Mouse (Mus musculus) Patski (cell line): ENCODE measurements around the gene Chd2. TPM values are rescaled to one million over a fixed set of nuclear protein-coding genes. Genes with fewer than 3 reads are reported as not detected.

Source experiments
- ATAC-seq: fragments of 100-300 bp; one replicate; pipeline ENCODE4 v1.8.0; 2021
- CTCF ChIA-PET: fragments of 350-600 bp; sonication (Branson Sonifier 250); formaldehyde crosslinking; loops from one replicate; lab custom pipeline; 2022; ENCODE audit warnings: inconsistent platforms; lab: Charles Lee
- POLR2A ChIA-PET: fragments of 350-600 bp; sonication (Branson Sonifier 250); formaldehyde crosslinking; loops from one replicate; lab custom pipeline; 2022; ENCODE audit warnings: antibody characterized with exemption, inconsistent platforms; lab: Charles Lee
- DNase-seq: peaks from one replicate; pipeline ENCODE4 v3.0.0-alpha.2; 2011; ENCODE audit warnings: low read depth, low spot score
- H3K27me3 ChIP-seq: fragments of 371-371 bp; one replicate; pipeline ENCODE4 v1.5.1; 2021
- CTCF ChIP-seq: fragments of 100-300 bp; IDR thresholded peaks from one replicate; pipeline ENCODE4 v1.5.1; 2021
- in situ Hi-C: fragments of 300-500 bp; cut with MboI; formaldehyde crosslinking; loops from 3 replicates; pipeline ENCODE4 v1.11.1; 2018; ENCODE audit warnings: low pct_unique_long_range_greater_than_20kb, mixed read lengths
- polyA plus RNA-seq: library from polyadenylated mRNA; unstranded; gene quantifications from one replicate; pipeline ENCODE4 v1.2.3, GENCODE M21; 2021

Chd2 gene
- polyA plus RNA-seq, 1 experiment from 2014 or later, result 23.4 TPM

- CTCF ChIA-PET, result interaction anchor here (0.6 to 1.0 kb wide), 2 partner anchors 10 to 113 kb away, joined by 3 read pairs; no protein-coding TSS in a partner anchor
- DNase-seq, result no peak
- ATAC-seq, result no peak
- in situ Hi-C loops, result no loop called here
- no peaks in the 10 kb centered on the region for H3K27me3 ChIP-seq
- POLR2A ChIA-PET, result interaction anchor here (0.7 to 1.0 kb wide), 2 partner anchors 42 to 895 kb away, joined by 3 read pairs; no protein-coding TSS in a partner anchor
- no peak for TF ChIP-seq CTCF
Measured at GRCm38 (mm10) chr7:73564131-73564530, 22.5 kb upstream of the Chd2 start.

GRCm38 (mm10) chr7:73561492-73562055 lies 19.9 kb upstream of the Chd2 start:
- no peaks in the 10 kb centered on the region for H3K27me3 ChIP-seq
- ChIA-PET CTCF (no interaction called here), POLR2A (interaction anchor here (2.6 kb wide), 1 partner anchor 18 kb away, joined by 7 read pairs; no protein-coding TSS in a partner anchor)
- DNase-seq, result no peak
- ATAC-seq, result no peak
- no peak for TF ChIP-seq CTCF
- in situ Hi-C loops, result no loop called here

- DNase-seq (no peak), ATAC-seq (no peak)
- TF ChIP-seq CTCF, result no peak
- ChIA-PET CTCF (interaction anchor here (1.0 kb wide), 1 partner anchor 21 kb away, joined by 4 read pairs; no protein-coding TSS in a partner anchor), POLR2A (interaction anchor here (0.9 to 8.5 kb wide), 3 partner anchors 19 to 55 kb away, joined by 4 to 111 read pairs (median 7); no protein-coding TSS in a partner anchor)
- no peaks in the 10 kb centered on the region for H3K27me3 ChIP-seq
- in situ Hi-C loops, result no loop called here
Measured at GRCm38 (mm10) chr7:73560811-73561210, 19.2 kb upstream of the Chd2 start.

DNA sequence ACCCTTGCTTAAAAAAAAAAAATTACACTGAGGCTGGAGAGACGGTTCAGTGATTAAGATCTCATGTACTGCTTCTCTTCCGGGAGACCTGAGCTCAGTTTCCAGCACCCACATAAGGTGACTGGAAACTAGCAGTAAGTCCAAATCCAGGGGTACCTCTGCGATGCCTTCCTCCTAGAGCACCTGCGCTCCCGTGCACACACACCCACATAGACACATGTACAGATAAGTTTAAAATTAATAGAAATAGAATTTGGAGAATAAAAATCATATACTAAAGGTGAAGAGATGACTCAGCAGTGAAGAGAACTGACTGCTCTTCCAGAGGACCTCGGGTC lies 18.2 kb upstream of the Chd2 start:
- no peaks in the 10 kb centered on the region for H3K27me3 ChIP-seq
- ChIA-PET CTCF (interaction anchor here (1.0 to 1.6 kb wide), 3 partner anchors 8 to 20 kb away, joined by 3 to 4 read pairs (median 4); no protein-coding TSS in a partner anchor), POLR2A (interaction anchor here (0.9 to 8.5 kb wide), 5 partner anchors 20 to 56 kb away, joined by 4 to 111 read pairs (median 13); partner anchors contain the start of gene Chd2)
- no peak for DNase-seq
- TF ChIP-seq CTCF, result no peak
- ATAC-seq, result no peak
- in situ Hi-C loops, result loop anchor here (5.0 kb wide), 1 partner anchor 47 kb away; no protein-coding TSS in a partner anchor

DNA sequence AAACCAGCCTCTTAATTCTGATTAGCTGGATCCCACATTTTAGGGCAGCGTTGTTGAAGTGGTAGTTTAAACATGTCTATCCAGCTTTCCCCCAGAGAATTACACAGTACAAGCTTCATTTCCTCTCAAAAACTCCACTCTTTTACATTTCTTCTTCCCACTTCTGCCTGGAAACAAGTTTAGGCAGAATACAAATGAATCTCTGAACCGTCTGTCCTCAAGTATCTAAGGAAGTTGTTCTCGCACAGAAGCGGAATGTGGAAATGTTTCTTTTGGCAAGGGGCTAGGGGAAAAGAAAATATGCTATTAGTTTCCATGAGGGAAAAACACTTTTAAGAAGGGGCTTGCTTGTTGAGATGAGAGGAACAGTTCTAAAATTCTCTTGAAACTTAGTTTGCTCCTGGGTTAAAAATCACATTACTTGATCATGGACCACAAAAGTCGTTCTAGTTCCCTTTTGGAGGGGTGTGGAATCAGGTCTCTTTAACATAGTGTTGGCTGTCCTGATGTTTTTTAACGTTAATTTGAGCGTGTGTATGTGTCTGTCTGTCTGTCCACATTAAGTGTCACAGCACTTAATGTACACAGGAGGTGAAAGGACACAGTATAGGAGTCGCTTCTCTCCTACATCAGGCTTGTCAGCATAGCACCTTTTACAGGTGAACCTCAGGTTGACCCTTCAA lies 17.7 kb upstream of the Chd2 start:
- TF ChIP-seq CTCF, result no peak
- POLR2A ChIA-PET, result interaction anchor here (0.6 to 8.5 kb wide), 8 partner anchors 8 to 57 kb away, joined by 3 to 111 read pairs (median 11); partner anchors contain the start of gene Chd2
- no peak for DNase-seq
- ATAC-seq, result no peak
- no peaks in the 10 kb centered on the region for H3K27me3 ChIP-seq
- in situ Hi-C loops, result loop anchor here (5.0 kb wide), 1 partner anchor 48 kb away; no protein-coding TSS in a partner anchor
- CTCF ChIA-PET, result interaction anchor here (1.0 to 3.4 kb wide), 5 partner anchors 8 to 47 kb away, joined by 3 to 17 read pairs (median 4); no protein-coding TSS in a partner anchor

DNA sequence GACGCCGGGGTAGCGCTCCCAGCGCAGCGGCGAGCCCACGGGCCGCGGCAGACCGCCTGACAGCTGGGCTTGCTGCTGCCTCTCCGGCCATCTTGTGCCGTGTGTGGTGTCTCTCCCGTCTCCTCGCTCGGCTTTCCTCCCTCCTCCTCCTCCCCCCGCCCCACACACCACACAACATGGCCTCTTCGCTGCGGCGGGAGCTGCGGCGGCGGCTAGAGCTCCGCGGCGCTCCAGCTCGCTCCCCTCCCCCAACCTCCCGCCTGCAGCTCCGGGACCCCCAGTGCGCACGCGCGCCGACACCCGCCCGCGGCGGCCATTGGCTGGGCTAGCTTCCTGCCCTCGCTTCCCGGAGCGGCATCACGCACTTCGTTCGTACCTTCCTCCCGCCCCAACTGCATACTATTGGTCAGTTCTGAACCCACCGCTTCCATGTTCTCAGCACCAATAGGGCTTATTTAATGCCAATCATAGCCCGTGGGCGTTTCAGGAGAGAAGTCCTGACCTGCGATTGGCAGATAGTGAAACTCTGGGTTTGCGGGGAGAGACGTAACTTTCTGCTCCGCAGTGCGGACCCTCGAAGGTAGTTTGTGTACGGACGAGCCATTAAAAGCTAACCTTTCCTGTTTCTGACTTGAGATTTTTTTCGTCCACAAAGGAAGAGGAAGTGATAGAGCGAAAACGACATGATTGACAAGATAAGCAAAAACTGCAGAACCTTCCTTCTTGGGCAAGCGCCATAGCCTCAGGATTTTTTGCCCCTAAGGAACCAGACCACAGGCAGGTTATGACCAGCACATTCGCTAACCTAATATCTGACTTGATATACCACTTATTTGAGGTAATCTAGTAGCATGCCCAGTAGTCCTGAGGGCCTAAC lies 16.9 kb upstream of the Chd2 start:
- CTCF ChIA-PET, result interaction anchor here (1.2 to 5.6 kb wide), 9 partner anchors 9 to 70 kb away, joined by 3 to 39 read pairs (median 4); partner anchors contain the start of gene Chd2
- ATAC-seq (peak; percentile 98), DNase-seq (peak; percentile 99)
- TF ChIP-seq CTCF, result no peak
- in situ Hi-C loops, result loop anchor here (5.0 kb wide), 1 partner anchor 49 kb away; no protein-coding TSS in a partner anchor
- no peaks in the 10 kb centered on the region for H3K27me3 ChIP-seq
- POLR2A ChIA-PET, result interaction anchor here (0.5 to 8.5 kb wide), 13 partner anchors 8 to 325 kb away, joined by 3 to 111 read pairs (median 7); partner anchors contain the start of gene Chd2

- peak; percentile 18 for ATAC-seq
- no peaks in the 10 kb centered on the region for H3K27me3 ChIP-seq
- ChIA-PET CTCF (interaction anchor here (1.0 to 5.6 kb wide), 19 partner anchors 10 to 71 kb away, joined by 3 to 39 read pairs (median 4); partner anchors contain the start of gene Chd2), POLR2A (interaction anchor here (0.5 to 8.5 kb wide), 15 partner anchors 9 to 326 kb away, joined by 3 to 111 read pairs (median 7); partner anchors contain the start of gene Chd2)
- no peak for TF ChIP-seq CTCF
- DNase-seq, result no peak
- in situ Hi-C loops, result loop anchor here (5.0 kb wide), 1 partner anchor 50 kb away; no protein-coding TSS in a partner anchor
Measured at GRCm38 (mm10) chr7:73557671-73558265, 16.1 kb upstream of the Chd2 start.

- DNase-seq (no peak), ATAC-seq (no peak)
- CTCF ChIA-PET, result interaction anchor here (0.8 to 5.6 kb wide), 23 partner anchors 9 to 71 kb away, joined by 3 to 39 read pairs (median 4); partner anchors contain the start of gene Chd2
- no peak for TF ChIP-seq CTCF
- in situ Hi-C loops, result loop anchor here (5.0 kb wide), 1 partner anchor 50 kb away; no protein-coding TSS in a partner anchor
- H3K27me3 ChIP-seq, result no peaks in the 10 kb centered on the region
- POLR2A ChIA-PET, result interaction anchor here (0.6 to 8.5 kb wide), 15 partner anchors 10 to 63 kb away, joined by 3 to 111 read pairs (median 8); partner anchors contain the start of gene Chd2
Measured at GRCm38 (mm10) chr7:73556688-73557667, 15.3 kb upstream of the Chd2 start.
